Mouse (Mus musculus) fat pad, adult 2 months (tissue): Measurements from ENCODE around the gene Slc37a1.

Experiments used
- DNase-seq: peaks from one replicate; pipeline ENCODE4 v3.0.0-alpha.2; 2011; ENCODE audit warnings: low read depth, low spot score; ENCODE audit errors: extremely low read depth

The Slc37a1 gene

DNA sequence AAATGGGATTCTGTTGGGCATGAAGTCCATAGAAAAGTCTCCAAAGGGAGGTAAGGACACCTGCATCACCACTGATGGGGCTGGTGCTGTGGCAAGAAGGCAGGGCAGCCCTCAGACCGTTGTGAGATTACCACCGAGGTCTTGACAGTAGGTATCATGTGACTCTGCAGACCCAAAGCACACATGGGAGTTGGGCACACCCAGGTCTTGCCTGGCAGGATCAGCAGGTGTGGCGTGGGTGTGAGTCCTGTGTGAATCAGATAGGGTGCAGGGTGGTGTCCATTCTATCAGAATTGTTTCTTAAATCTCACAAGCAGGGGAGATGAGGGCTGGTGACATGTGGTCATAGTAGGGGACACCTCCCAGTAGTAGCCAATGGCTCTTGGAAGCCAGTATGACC, 30.4 kb downstream of the Slc37a1 start:
- no peak for DNase-seq

DNA sequence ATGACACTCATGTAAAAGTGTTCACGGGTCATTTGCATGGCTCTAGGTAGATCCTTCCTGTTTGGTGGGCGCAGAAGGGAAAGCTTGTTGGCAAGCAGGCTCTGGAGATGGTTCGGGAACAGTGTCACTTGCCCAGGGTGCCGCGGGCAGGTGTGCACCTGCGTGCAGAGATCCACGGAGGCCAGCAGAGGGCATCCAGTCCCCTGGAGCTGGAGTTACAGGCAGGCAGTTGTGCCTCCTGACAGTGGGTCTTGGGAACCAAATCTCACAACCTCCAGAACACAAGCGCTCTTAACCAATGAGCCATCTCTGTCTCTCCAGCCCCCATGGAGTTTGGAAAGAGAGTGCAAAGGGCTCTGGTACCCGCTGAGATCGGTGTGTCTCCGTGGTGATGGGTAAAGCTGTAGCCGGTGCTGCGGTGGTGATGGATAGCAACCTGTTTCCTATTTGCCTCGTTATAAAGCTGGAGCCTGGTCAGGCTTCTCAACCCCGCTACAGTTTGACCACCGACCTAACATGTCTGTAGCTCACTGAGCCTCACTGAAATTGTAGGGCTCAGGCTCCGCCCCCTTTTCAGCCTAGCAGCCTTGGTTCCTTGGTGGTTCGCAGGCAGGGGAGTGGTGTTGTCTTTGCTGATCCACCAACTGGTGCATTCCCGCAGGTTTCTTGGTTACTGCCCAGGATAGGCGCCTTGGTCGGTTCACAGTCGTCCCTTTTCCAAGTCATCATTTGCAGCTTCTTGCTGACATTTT, 31.1 kb downstream of the Slc37a1 start:
- DNase-seq = no peak

- DNase-seq = no peak
These were observed 32.5 kb downstream of the Slc37a1 start for GRCm38 (mm10) chr17:31318906-31319767.

- DNase-seq = no peak
These were observed 34.8 kb downstream of the Slc37a1 start for GRCm38 (mm10) chr17:31321425-31321824.

GRCm38 (mm10) chr17:31322446-31322845, 35.9 kb downstream of the Slc37a1 start:
- no peak for DNase-seq

GRCm38 (mm10) chr17:31323379-31323778, 36.8 kb downstream of the Slc37a1 start:
- DNase-seq = no peak

DNA sequence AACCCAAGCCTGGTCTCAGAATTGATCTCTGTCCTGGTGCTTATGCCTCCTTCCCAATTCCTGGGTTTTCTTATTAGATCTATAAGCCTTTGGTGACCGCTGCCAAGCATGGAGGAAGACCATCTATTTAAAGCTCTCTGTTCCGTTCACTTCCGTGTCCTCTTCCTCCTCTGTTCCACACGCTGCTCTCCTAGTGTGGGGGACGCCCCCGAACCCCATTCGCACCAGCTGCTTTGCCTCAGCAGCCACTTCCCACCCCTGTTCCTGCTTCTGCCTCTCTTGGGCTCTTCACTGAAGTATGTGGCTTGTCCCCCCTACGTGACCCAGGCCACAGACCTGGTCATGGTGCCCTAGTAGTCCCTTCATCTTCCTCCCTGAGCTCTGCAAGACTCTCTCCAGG, 37.6 kb downstream of the Slc37a1 start:
- no peak for DNase-seq

- DNase-seq = no peak
These were observed 39.0 kb downstream of the Slc37a1 start for GRCm38 (mm10) chr17:31325451-31326219.

DNA sequence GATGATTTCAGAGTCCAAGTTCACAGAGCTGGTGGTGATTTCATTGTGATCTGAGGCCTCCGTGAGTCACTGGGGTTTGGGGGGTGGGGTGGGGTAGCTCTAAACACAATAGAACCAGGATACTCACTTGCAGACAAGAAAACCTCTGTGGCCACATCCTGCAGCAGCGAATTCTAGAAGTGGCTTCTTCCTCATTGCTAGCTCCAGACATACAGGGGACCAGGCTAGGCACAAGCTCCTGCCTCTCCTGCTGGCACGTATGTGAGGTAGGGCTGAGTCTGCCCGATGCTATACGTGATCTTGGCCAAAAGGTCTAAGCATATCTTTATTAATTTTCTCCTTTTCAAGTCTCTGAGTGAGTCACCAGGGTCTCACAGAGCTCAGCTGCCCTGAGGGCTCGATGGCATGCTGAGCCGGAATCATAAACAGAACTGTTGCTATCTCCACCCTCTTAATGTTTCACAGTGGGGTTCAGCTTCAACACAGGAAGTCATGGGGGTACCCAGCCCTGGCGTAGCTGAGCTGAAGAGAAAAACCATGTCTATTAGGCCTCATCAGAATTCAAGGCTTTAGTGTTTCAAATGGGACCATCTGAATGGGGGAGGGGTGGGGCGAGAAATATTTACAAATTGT, 39.7 kb downstream of the Slc37a1 start:
- DNase-seq = no peak

DNA sequence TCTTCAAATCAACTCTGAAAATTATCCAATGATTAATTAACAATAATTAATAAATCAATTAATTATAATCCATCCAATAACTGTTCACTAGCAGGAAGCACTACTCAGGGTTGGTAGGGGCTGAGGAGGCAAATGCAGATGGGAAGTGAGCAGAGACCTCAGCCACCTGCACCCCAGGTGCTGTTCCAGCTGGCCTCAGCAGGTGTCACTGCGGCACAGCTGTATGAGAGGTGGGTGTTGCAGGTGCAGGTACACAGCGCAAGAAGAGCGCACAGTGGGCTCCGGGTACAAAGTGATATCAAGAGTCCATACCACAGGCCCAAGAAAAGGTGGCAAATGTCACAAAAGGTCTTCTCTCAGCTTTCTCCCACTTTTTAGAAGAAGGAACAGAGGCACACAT, 41.9 kb downstream of the Slc37a1 start:
- DNase-seq = no peak

- DNase-seq = no peak
These were observed 44.0 kb downstream of the Slc37a1 start for GRCm38 (mm10) chr17:31330622-31331021.

DNA sequence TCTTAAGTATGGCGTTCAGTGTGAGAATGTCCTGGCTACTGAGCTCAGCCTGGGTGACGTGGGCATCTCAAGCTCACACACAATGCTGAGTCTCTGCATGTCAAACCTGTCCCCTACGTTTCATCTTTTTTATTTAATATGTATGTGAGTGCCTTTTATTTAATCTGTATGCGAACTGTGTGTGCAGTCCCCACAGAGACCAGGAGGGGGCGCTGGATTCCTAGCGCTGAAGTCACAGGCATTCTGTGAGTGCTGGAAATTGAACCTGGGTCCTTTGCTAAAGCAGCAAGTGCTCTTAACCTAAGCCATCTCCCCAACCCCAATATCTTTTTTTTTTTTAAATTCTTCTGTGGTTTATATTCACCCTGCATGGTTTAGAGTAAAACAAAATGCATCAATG, 44.7 kb downstream of the Slc37a1 start:
- DNase-seq = no peak

DNA sequence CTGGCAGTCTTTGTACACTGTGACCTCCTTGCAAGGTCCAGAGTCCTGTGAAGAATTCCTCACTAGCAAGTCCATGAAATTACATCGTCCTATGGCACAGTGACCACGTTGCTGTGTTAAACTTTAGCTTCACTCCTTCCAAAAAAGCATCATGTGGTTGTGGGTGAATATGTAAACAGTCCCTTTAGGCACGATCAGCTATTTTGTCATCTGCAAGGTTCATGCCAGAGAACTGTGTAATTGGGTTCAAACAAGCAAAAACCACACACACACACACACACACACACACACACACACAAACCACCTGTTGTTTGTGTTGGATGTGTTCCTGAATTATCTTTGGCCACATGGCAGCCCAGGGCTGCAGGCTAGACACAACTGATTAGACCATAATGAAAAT, 45.3 kb downstream of the Slc37a1 start:
- no peak for DNase-seq

DNA sequence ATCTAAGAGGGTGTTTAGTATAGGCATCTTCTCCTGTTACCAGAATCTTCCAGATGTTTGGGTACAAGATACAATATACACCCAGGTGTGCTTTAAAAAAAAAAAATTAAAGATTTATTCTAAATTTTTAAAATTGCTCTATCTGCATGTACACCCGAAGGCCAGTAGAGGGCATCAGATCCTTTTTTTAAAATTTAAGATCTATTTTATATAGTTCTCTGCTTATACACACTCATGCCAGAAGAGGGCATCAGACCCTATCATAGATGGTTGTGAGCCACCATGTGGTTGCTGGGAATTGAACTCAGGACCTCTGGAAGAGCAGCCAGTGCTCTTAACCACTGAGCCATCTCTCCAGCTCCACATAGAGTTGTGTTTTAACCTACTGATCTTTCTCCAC, 45.7 kb downstream of the Slc37a1 start:
- no peak for DNase-seq

GRCm38 (mm10) chr17:31334509-31335260, 48.1 kb downstream of the Slc37a1 start:
- DNase-seq = no peak

- DNase-seq = no peak
These were observed 48.9 kb downstream of the Slc37a1 start for GRCm38 (mm10) chr17:31335344-31336080.

DNA sequence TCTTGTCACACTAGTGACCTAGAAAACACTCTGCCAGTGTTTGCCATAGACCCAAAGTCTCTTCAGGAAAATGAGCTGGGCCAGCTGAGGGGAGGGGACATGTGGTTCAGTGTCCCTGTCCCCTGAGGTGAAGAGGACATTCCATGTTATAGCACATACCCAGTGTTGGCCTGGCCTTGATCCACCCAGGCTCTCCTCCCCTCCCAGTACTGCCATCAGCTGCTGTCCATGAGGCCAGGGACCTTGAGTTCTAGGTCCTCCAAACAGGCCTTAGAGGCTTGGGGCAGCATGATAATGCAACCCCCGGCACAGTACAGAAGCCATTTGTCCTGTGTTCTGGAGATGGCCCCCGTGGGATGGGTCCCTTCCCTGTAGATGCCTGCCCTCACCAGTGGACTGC, 53.2 kb downstream of the Slc37a1 start:
- DNase-seq = no peak

GRCm38 (mm10) chr17:31342191-31342590, 55.6 kb downstream of the Slc37a1 start:
- no peak for DNase-seq

- DNase-seq = no peak
These were observed 57.7 kb downstream of the Slc37a1 start for GRCm38 (mm10) chr17:31344172-31344801.
